Mouse (Mus musculus) retina, postnatal 1 day (tissue): ENCODE data around the gene Defb29.

Source experiments
- DNase-seq: peaks from one replicate; pipeline ENCODE4 v3.0.0-alpha.2; 2012

The Defb29 gene

GRCm38 (mm10) chr2:152500204-152500862, 39.6 kb downstream of the Defb29 start:
- DNase-seq = no peak

- DNase-seq = no peak
Measured at GRCm38 (mm10) chr2:152498020-152498419, 41.9 kb downstream of the Defb29 start.

DNA sequence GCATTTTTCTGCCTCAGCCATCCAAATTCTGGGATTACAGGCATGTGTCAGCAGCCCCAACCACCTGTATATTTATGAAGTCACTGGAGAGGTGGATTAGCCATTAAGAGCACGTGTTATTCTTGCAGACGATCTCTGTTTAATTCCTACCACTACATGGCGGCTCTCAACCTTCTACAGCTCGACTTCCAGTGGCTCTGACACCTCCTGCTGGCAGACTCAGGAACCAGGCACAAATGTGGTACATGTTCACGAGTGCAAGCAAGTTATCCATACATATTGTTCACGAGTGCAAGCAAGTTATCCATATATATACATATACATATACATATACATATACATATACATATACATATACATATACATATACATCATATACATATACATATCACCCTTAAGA, 46.7 kb downstream of the Defb29 start:
- no peak for DNase-seq

- no peak for DNase-seq
Measured at GRCm38 (mm10) chr2:152490038-152490437, 49.9 kb downstream of the Defb29 start, which contains the start of gene Defb22. TSS of gene Defb22 (minus strand) at chr2:152490138.
